Mouse (Mus musculus) CD4-positive, CD25-positive, alpha-beta regulatory T cell, adult 4 months (primary cell): ENCODE data around the gene Emilin3. TPM values are rescaled to one million over a fixed set of nuclear protein-coding genes. Genes with fewer than 3 reads are reported as not detected.

Experiments
- ATAC-seq: one replicate; pipeline ENCODE4 v1.8.0; 2017
- polyA plus RNA-seq, 2 experiments: library from polyadenylated mRNA; unstranded; fragments of 100-300 nt; shearing (Covaris generic); gene quantifications; one replicate each; pipeline ENCODE4 v1.2.1; 2017

Emilin3 gene
- polyA plus RNA-seq, 2 experiments from 2014 or later = not detected

DNA sequence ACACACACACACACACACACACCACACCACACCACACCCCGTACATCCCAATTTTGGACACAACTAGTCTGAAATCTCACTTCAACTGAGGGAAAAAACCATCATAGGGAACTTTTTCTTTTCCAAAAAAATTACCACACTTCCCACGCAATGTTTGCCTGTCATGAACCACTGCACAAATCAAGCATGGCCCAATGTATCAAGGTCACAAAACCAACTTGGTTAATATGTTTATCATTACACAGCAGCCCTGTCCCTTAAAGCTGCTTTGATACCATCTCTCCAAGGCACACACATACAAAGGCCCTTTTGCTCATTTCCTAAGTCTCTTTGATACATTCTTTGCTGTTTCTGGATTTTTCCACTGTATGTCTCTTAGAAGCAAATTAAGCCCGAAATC is 40.8 kb downstream of the Emilin3 start:
- ATAC-seq = no peak

DNA sequence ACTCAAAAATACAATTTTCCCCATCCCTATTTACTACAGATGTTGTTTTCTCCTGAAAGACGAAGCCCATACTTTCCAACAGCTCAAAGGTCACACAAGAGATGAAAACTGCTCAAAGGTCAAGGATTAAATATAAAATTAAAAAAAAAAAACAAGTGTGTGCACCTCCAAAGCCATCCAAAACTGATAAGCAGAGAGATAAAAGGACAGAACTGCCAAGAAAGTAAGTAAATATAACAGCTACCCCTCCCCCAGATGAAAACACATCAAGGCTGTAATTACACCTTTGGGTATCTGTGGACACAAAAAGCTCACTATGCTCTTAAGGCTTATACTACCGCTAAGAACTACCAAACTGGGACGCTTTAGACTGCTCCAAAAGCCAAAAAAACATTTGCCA is 42.7 kb downstream of the Emilin3 start:
- no peak for ATAC-seq

DNA sequence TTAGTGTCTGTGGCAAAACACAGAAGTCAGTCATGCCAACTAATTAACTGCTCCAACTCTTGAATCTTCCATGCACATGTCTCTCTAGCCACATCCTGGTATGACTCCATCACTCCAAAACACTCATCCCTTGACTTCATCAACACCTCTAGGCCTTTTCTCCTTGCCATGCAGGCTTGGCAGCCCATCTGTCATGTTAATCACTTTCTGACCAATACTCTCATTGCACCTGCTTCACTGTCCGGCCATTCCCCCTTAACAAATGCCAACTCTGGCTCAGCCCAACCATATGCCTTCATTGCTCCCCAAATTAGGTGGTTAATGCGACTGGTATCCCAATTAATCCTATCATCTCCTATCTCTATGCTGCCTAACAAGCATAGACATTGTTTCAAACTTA is 46.9 kb downstream of the Emilin3 start:
- ATAC-seq = no peak

GRCm38 (mm10) chr2:160864112-160864511 is 48.0 kb downstream of the Emilin3 start:
- no peak for ATAC-seq

GRCm38 (mm10) chr2:160860363-160860762 is 51.8 kb downstream of the Emilin3 start:
- no peak for ATAC-seq

Other genes with a start within 250 kb of the Emilin3 start
- 10 to 100 TPM; 56.4 to 66.8 TPM for gene Plcg1, start 181.0 kb downstream of the Emilin3 start, polyA plus RNA-seq
- 10 to 100 TPM in 1 of 2 experiments, 1 to 10 TPM in 1; 8.3 to 11.5 TPM for gene Zhx3, start 39.3 kb downstream of the Emilin3 start, polyA plus RNA-seq
- 1 to 10 TPM in 1 of 2 experiments, under 1 TPM in 1; 0.55 to 1.4 TPM for gene Lpin3, start 31.7 kb downstream of the Emilin3 start, polyA plus RNA-seq
- gene Chd6, start 196.7 kb upstream of the Emilin3 start, polyA plus RNA-seq = 10 to 100 TPM; 43.3 to 45.5 TPM